Mouse (Mus musculus): ENCODE results near the gene Bik.
"Not testable (repeated sequence)": the region's sequence is repeated elsewhere in the genome, so short reads cannot be mapped to it uniquely, and the experiment has no call there.

Gene Bik

DNA sequence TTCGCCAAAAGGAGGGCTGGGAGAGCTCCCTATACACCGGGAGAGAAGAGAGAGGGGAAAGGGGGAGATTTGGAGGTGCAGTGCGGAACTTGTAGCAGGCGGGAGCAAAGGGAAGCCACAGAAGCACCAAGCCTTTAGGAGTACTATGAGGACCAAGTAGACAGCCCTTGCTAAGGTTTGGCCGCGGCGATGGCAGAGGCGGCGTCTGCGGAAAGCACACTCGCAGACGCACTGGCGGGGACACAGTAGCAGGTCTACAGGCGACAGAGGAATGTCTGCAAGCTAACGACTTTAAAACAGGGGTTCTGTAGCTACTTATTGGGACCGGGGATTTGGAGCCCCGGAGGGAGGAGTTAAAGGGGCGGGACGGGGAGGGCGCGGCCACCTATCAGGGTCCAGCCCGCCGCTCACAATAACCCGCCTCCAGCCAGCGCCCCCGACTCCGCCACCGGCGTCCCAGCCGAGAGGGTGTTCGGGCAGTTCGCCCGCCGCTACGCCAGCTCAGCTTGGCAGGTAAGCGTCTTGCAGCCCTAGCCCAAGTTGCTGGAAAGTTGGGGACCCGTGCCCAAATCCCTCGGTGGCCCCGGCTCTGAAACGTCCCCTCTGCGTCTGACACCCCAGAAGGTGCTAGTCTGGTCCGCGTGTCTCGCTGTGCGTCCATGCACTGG lies at the start of gene Bik:
Gene Bik, plus strand, starts transcription at position 439 of the 668 bp plus-strand sequence.
- DNase-seq (ENCODE audit: low read depth, low spot score): no peak

DNA sequence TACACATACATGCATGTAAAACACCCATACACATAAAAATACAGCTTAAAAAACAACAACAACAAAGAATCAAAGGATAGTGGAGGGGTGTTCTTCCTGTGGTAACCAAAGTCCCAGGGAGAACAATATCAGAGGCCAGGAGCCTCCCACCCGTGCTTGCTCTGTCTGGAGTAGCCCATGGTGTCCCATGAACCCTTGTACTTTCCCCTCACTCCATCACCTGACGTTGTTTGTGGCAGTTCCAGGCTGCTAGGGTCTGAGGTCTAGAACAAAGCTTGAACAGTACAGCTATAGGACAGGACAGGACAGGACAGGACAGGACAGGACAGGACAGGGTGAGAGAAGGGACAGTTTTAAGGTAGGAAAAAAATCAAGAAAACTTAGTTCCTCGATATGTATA lies 48.6 kb upstream of the Bik start:
- DNase-seq (ENCODE audit: low read depth, low spot score): no peak

DNA sequence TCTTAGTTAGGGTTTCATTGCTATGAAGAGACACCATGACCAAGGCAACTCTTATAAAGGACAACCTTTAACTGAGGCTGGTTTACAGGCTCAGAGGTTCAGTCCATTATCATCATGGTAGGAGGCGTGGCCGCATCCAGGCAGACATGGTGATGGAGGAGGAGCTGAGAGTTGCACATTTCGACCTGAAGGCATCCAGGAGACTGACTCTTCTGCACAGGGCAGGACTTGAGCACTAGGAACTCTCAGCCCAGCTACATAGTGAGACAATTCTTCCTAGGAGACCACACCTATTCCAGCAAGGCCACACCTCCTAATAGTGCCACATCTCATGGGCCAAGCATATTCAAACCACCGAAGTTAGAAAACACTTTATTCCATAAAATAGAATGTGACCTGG lies 46.8 kb upstream of the Bik start:
- no peak for DNase-seq (ENCODE audit: low read depth, low spot score)

DNA sequence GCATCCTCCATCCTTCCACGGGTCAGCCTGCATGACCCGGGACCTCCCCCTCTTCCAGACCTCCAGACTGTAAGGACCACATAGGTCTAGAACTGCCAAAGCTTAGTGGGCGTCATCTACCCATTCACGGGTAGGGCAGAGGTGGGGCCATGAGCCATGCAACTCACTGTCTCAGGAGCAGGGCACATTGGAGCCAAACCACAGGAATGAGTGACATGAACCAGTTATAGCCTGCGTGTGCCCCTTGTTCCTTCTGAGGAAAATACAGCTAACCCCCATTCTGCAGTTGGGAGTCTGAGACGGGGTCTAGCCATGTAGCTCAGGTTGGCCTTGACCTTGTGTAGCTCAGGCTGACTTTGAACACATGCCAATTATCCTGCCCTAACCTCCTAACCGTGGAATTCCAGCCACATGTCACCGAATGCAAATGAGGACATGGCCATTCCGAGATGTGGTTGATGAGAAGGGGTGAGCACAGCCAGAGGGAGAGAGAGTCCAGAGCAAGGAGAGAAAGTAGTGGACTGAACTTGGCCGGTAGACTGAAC lies 45.4 kb upstream of the Bik start:
- no peak for DNase-seq (ENCODE audit: low read depth, low spot score)

DNA sequence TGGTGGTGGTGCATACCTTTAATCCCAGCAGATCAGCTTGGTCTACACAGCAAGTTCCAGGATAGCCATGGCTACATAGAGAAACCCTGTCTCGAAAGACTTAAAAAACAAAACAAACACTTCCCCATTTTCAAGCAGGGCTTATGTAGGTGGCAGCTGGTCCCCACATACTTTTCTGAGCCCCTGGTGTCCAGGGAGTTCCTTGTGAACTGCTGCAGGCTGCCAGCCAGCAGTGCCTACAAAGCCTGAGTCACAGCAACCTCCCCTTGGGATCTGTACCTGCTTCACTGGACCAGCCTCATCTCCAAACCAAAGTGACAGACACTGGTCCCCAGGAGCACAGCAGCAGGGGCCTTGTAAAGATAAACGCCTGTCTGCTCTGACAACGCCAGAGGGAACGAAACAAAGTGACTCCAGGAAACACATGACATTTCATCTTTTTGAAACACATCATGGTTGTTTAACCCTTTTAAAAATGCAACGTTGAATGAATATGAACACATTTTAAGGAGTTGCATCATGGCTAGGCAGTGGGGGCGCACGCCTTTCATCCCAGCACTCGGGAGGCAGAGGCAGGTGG lies 43.9 kb upstream of the Bik start:
- no peak for DNase-seq (ENCODE audit: low read depth, low spot score)

DNA sequence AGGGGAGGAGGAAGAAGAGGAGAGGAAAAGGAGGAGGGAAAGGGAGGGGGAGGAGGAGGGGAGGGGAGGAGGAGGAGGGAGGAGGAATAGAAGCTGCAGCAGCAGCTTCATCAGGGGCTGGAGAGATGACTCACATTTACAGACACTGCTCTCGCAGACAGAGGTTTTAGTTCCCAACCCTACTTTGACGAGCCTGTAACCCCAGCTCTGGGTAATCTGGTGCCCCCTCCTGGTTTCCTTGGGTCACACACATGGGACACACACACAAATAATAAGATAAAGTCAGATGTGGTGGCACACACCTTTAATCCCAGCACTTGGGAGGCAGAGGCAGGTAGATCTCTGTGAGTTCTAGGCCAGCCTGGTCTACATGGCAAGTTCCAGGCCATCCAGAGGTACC lies 43.2 kb upstream of the Bik start:
- no peak for DNase-seq (ENCODE audit: low read depth, low spot score)

DNA sequence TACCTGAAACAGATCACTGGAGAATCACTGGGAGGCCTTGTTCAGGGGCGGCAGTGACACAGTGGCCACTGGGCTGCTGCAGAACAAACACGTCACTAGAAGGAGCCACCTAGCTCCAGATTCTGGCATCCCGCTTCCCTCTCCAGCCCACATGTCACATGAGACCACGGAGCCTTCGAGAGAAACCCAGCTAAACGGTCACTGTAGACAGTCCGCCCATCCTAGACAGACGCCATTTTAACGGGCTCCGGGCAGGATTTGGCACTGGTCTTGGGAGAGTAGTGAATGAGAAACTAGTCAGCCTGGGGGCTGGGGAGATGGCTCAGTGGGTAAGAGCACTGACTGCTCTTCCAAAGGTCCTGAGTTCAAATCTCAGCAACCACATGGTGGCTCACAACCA lies 42.4 kb upstream of the Bik start:
- no peak for DNase-seq (ENCODE audit: low read depth, low spot score)

DNA sequence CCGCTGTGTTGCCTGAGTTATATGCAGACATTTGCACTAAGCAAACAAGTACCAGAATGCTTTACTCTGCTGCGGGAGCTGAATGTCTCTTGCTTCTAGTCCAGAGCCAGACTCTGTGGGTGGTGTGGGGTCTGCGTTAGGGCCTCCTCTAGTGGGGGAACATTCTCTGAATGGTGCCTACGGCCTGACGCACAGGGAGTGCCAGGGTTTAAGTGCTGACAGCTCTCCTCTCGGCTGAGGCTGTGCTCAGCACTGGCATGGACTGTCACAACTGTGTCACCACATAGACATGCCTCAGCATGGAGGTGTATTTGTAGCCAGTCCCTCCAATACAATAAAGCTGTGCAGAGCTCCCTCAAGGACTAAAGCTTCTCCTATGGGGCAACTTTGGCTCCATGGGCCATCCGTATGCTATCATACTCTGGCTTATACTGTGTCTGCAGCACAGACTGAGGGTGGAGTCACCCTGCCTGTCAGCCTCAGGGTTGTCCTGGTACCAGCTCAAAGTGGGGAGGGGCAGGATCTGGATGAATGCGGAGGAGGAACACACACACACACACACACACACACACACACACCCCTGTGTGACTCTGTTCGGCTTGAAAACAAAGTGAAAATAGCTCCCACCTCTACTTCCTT lies 39.1 kb upstream of the Bik start:
- DNase-seq (ENCODE audit: low read depth, low spot score): no peak

DNA sequence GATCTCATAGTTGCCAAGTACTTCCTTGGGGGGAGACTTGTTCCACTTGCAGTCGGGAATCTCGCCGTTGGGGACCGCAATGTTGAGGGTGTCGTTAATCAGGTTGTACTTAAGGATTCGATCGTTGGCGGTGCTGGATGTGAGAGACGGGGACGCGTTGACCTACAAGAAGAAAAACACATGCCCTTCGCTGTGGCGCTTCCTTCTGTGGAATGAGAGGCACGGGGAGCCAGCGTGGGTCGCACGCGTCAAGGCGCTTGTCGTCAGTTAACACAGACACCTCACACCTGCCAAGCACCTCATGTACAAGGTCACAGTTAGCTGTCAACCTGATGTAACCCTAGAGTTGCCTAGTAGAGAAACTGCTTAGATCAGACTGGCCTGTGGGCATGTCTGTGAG lies 37.2 kb upstream of the Bik start:
- no peak for DNase-seq (ENCODE audit: low read depth, low spot score)

DNA sequence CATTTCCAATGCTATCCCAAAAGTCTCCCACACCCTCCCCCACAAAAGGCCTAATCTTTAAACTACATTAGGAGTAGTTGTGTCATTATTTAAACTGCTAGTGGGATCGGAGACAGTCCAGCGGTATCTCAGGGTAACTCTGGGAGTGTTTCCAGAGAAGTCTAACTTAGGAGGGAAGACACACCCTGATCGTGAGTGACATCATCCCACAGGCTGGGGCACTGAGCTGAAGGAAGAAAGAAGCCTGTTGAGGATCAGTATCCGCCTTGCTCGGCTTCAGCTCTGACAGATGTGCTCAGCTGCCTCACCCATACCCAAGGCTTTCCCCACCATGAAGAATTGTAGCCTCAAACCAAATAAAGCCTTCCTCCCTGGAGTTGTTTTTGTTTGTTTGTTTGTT lies 34.8 kb upstream of the Bik start:
- no peak for DNase-seq (ENCODE audit: low read depth, low spot score)

DNA sequence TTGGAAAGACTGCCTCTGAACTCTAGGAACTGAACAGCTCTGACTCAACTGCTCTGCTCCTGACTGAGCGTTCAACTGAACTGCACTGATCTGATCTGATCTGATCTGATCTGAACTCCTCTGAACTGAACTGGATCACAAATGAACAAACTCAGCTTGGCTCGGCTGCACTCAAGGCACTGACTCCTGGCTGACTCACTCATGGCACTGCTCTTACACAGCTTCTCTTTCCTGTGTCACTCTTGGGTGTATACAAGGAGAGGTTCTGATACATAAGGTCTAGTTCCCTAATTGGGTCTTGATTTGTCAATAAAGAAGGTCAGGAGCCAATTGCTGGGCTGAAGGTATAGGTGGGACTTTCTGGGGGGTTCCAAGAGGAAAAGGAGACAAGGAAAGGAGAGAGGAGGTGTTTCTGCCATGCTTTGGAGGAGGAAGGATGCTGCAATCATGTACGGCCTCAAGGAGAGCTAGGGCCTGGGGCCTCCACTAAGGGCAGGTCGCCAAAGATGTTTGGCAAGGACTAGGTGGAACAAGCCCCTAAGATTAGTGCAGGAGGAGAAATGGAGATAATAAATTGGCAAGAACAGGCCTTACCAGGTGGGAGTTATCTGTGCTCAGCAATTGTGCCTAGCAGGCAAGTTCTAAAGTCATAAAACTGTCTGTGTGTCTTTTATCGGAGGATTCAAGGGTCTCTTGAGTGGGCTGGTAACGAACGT lies 32.6 kb upstream of the Bik start:
- DNase-seq (ENCODE audit: low read depth, low spot score): no peak

DNA sequence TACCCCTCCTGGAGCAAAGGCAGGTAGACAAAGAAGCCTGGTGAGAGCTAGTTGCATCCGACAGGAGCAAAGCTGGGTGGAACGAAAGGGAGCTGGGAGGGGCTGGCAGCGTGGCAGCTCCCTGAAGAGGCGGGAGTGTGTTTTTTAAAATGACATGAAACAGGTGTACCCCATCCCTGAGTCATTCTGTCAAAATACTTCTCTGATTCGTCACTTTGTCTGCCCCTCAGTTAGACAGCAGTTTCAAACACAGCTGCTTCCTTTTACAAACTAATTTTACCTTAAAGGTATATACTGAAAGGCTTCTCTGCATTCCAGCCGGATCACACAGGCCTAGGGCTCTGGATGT lies 32.1 kb upstream of the Bik start:
- DNase-seq (ENCODE audit: low read depth, low spot score): no peak

DNA sequence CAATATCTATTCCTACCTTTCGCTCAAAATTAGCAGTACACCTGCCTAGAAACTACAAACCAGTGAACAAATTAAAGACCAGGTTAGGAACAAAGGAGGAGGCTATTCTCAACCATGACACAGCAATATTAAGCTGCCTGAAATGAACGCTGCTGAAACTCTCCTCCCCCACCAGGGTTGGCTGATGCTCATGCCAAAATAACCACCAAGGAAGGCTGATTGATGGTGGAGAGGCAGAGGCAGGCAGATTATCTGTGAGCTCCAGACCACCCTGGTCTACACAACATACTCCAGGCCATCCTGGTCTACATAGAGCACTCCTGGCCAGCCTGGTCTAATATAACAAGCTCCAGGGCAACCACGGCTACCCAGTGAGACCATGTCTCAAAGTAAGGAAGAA lies 31.5 kb upstream of the Bik start:
- no peak for DNase-seq (ENCODE audit: low read depth, low spot score)

DNA sequence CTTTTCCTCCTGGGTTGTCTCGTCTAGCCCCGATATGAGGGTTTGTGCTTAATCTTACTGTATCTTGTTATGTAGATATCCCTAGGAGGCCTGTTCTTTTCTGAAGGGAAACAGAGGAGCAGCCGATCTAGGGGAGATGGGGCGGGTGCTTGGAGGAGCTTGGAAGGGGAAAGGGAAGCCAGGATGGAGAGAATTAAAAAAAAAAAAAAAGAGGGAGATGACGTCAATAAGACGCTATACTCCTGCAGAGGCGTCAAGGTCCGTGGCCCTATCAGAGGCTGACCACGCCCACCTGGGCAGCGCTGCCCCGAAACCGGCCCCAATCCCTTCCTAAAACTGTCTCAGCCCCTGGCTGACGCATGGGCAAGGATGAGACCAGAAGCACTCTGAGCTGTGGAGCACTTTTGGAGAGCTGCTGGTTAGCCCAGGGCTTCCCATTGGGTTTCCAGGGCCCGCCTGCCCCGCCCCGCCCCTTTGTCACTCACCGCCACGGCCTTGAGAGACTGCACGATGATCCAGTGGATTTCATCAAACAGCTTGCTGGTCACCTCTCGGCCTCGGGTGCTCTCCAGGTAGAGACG lies 30.8 kb upstream of the Bik start:
- DNase-seq (ENCODE audit: low read depth, low spot score): no peak

DNA sequence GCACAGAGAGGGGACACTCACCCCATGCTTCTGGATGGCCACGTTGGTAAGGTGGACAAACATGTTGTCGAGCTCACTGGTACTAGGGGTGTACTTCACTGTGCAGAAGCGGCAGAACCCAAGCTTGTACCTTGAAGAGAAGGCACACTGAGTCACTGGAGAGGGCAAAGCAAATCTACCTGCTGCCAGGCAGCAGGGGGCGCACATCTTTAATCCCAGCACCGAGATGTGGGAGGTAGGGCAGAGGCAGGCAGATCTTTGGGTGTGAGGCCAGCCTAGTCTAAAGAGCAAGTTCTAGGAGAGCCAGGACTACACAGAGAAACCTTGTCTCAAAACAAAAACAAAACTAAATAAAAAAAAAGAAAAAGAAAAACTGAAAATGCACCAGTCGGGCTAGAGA lies 29.4 kb upstream of the Bik start:
- DNase-seq (ENCODE audit: low read depth, low spot score): no peak

DNA sequence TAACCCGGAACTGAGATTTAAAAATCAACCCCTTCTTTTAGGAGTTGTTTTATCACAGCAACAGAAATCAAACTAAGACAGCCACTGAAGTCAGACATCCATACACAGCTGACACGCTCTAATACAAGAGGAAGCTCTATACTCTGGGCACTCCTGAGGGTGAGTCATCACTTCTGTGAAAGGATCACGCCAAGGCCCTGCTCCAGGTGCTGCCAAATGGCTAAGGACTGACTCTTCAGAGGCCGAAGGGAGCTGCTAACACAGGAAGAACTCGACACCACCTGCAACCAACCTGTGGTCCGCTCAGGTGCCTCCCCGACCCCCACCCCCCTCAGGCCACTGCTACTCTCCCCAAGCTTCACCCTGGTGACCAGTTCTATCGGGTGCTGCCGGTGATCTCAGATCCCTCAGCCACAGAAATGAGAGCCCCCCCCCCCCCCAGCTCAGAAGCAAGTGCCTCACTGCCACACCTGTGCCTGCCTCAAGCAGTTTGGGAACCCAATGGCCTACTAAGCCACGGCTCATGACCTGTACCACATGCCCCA lies 27.4 kb upstream of the Bik start:
- DNase-seq (ENCODE audit: low read depth, low spot score): no peak

DNA sequence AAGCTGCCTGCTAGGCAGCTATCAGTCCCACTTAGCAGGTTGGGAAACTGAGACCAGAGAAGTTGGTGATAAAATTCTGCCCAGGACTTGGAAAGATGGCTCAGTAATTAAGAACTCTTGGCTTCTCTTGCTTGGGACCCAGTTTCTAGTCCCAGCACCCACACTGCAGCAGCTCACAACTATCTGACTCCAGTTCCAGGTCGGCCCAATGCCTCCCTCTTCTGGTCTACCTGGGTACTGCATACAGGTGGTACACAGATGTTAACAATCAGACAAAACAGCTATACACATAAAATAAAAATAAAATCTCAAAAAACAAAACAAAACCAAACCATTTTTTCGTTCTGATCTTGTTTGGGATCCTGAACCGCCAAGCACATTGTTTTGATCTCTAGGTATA lies 26.3 kb upstream of the Bik start:
- DNase-seq (ENCODE audit: low read depth, low spot score): no peak

DNA sequence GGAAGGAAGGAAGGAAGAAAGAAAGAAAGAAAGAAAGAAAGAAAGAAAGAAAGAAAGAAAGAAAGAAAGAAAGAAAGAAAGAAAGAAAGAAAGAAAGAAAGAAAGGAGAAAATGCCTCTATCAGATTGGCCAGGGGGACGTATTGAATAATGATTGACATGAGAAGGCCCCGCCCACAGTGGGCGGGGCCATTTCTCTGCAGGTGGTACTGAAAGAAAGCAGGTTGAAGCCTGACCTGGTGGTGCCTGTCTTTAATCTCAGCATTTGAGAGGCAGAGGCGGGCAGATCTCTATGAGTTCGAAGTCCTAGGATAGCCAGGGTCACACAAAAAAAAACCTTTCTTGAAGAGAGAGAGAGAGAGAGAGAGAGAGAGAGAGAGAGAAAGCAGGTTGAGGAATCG lies 25.2 kb upstream of the Bik start:
- DNase-seq (ENCODE audit: low read depth, low spot score): not testable (repeated sequence)

DNA sequence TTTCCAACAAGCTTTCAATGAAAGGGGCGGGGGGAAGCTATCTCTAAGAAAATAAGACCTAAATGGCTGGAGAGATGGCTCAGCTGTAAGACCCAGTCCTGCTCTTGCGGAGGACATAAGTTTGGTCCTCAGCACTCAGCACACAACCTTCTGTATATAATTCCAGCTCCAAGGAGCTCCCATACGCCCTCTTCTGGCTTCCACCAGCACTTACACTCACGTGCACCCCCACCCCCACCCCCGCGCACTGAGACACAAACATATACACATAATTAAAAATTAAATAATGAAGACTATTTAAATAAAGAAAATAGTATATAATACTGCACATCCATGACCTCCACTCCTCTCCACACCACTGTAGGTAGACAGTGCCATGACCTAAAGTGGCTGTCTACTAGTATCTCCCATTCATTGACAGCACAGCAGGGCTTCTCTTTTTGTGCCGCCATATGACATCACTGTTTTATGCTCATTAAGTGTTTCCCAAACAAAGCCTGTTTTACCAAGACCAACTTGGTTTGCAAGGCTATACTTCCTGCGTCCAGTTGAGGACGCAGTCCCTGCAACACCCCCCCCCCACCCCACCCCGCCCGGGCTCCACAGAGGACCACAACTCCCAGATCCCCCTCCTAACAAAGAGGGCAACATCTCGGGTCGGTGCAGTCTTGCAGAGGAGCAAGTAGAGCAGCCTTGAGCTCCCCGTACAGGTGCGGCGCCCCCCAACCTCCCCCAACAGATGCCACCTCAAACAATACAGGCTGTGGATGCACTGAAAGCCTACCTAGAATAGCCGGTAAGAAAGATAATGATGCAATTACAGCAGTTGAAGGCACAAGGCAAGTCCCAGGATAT lies 16.5 kb upstream of the Bik start:
- no peak for DNase-seq (ENCODE audit: low read depth, low spot score)

DNA sequence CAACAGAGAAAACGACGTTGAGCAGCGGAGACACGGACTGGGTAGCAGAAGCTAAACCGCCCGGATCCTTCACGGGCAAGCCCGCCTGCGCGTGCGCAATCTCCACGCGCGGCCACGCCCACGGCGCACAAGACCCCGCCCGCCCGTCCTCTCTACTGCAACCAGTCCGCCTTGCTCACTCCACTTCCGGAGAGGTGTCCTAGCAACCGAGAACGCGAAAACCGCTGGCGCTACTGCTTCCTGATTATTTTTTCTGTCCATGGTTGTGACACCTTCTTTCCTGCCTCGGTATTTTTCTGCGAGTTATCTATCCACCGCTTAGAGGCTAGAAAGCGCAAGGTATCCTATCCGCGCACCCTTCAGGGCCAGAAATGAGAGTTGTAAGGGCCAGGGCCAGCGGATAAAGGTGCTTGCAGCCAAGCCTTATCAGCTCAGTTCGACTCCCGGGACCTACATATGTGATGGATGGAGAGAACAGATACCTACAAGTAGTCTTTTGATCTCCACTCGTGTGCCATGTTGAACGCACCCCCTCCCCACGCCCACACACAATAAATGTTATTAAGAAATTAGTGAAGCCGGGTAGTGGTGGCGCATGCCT lies 15.8 kb upstream of the Bik start, which contains the start of gene Ttll1:
Gene Ttll1, minus strand, starts transcription at position 89 of the 601 bp plus-strand sequence.
- DNase-seq (ENCODE audit: low read depth, low spot score): peak; percentile 89
